Mouse (Mus musculus): ENCODE data around the gene Crk.

Gene Crk

GRCm38 (mm10) chr11:75738477-75738821, 59.4 kb downstream of the Crk start:
- no peak for DNase-seq (ENCODE audit: low spot score)

GRCm38 (mm10) chr11:75740204-75740603, 61.1 kb downstream of the Crk start:
- DNase-seq (ENCODE audit: low spot score), result no peak

GRCm38 (mm10) chr11:75741615-75742014, 62.6 kb downstream of the Crk start:
- no peak for DNase-seq (ENCODE audit: low spot score)

- DNase-seq (ENCODE audit: low spot score), result no peak
Measured at GRCm38 (mm10) chr11:75744761-75745160, 65.7 kb downstream of the Crk start.

GRCm38 (mm10) chr11:75750537-75750936, 71.5 kb downstream of the Crk start:
- DNase-seq (ENCODE audit: low spot score), result no peak

GRCm38 (mm10) chr11:75751082-75751481, 72.0 kb downstream of the Crk start:
- no peak for DNase-seq (ENCODE audit: low spot score)

Measured in spleen, adult 12 weeks (tissue).